Mouse (Mus musculus) olfactory bulb, adult 2 months (tissue): ENCODE measurements around the gene Cog5. TPM values are rescaled to one million over a fixed set of nuclear protein-coding genes. Genes with fewer than 3 reads are reported as not detected.

Experiments
- H3K27ac ChIP-seq: fragments of 200-500 bp; 2 replicates; pipeline ENCODE4 v1.5.1; 2012; ENCODE audit warnings: low read depth, low read length; ENCODE audit not compliant: insufficient read depth
- H3K4me1 ChIP-seq: fragments of 200-500 bp; 2 replicates; pipeline ENCODE4 v1.6.1; 2012; ENCODE audit warnings: low read length; ENCODE audit not compliant: control insufficient read depth, insufficient read depth
- H3K4me3 ChIP-seq: fragments of 200-500 bp; 2 replicates; pipeline ENCODE4 v1.5.1; 2012; ENCODE audit warnings: mild to moderate bottlenecking, low read depth, low read length, moderate library complexity; ENCODE audit not compliant: insufficient read depth
- CTCF ChIP-seq: fragments of 200-500 bp; IDR thresholded peaks from 2 replicates; pipeline ENCODE4 v1.5.1; 2012; ENCODE audit warnings: low read depth, mild to moderate bottlenecking, low read length, moderate library complexity; ENCODE audit not compliant: insufficient read depth
- POLR2A ChIP-seq: fragments of 200-500 bp; IDR thresholded peaks from 2 replicates; pipeline ENCODE4 v1.6.1; 2012; ENCODE audit warnings: mild to moderate bottlenecking, low read depth, low read length, moderate library complexity; ENCODE audit not compliant: insufficient read depth
- WGBS: fragments of 180-500 bp; shearing (Covaris S2); methylation state at CpG from one replicate; pipeline ENCODE4 v1.1.7; 2018; 5-methylcytosine and 5-hydroxymethylcytosine counted together
- polyA plus RNA-seq: library from polyadenylated mRNA; stranded (reverse); fragments of >200 nt; gene quantifications from 2 replicates; pipeline ENCODE4 v1.2.4, GENCODE M21; 2012; ENCODE audit warnings: low replicate concordance; ENCODE audit not compliant: missing spikeins, insufficient read depth, insufficient read length

Cog5 gene
- polyA plus RNA-seq, 1 experiment = not detected

- H3K4me3 ChIP-seq = no peak overlapping the region
Measured at GRCm38 (mm10) chr12:31969111-31969510, 314.4 kb downstream of the Cog5 start.

GRCm38 (mm10) chr12:31971547-31971946, 316.9 kb downstream of the Cog5 start:
- WGBS = 88% methylated on average over 8 of the region's 8 CpGs

More at GRCm38 (mm10) chr12:31969111-31969510, 314.4 kb downstream of the Cog5 start:
- Histone ChIP-seq H3K27ac (no peak overlapping the region), H3K4me1 (peaks cover 6% of the 10 kb centered on the region)
- no peak for TF ChIP-seq POLR2A
- 40% methylated on average over 1 of the region's 1 CpGs for WGBS

DNA sequence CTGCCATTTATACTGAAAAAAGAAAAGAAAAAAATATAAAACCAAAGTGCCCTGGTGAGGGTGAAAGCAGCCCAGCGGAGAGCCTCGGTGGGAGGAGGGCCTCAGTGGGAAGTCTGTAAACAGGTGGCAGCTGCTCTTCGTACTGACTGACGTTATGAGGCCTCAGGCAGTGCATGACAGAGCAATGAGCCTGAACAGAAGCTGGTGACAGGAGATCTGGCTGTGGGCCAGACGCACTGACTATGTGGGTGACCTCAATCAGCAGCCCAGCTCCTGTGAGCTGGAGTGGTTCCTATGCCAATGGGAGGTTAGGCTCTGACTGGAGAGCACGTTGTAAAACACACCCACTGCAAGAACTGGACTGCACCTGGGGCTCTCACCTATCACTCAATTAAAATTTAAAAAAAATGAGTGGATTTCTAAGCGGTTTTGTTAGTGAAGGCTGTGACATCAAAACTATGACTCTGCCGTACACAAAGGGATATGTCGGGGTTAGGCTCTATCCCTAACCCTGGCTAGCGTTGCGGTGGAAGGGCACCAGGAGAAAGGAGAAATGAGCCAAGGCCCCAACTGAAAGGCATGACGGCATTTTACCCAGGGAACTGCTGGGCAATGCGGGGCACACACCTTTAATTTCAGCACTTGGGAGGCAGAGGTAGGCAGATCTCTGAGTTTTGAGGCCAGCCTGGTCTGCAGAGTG, 319.0 kb downstream of the Cog5 start:
- WGBS = 60% methylated on average over 13 of the region's 13 CpGs
- TF ChIP-seq POLR2A = no peak
- no peak for TF ChIP-seq CTCF

More at GRCm38 (mm10) chr12:31971547-31971946, 316.9 kb downstream of the Cog5 start:
- Histone ChIP-seq H3K27ac (no peak overlapping the region), H3K4me1 (peaks cover 6% of the 10 kb centered on the region), H3K4me3 (no peak overlapping the region)
- TF ChIP-seq POLR2A (no peak), CTCF (no peak)

GRCm38 (mm10) chr12:31976544-31976943, 321.9 kb downstream of the Cog5 start:
- H3K27ac ChIP-seq = no peak overlapping the region
- TF ChIP-seq CTCF (no peak), POLR2A (no peak)
- WGBS = 70% methylated on average over 7 of the region's 7 CpGs
- no peak overlapping the region for H3K4me3 ChIP-seq
- H3K4me1 ChIP-seq = peaks cover 8% of the 10 kb centered on the region

More for the DNA sequence above, 319.0 kb downstream of the Cog5 start:
- Histone ChIP-seq H3K4me1 (peaks cover 8% of the 10 kb centered on the region), H3K4me3 (no peak overlapping the region), H3K27ac (no peak overlapping the region)

DNA sequence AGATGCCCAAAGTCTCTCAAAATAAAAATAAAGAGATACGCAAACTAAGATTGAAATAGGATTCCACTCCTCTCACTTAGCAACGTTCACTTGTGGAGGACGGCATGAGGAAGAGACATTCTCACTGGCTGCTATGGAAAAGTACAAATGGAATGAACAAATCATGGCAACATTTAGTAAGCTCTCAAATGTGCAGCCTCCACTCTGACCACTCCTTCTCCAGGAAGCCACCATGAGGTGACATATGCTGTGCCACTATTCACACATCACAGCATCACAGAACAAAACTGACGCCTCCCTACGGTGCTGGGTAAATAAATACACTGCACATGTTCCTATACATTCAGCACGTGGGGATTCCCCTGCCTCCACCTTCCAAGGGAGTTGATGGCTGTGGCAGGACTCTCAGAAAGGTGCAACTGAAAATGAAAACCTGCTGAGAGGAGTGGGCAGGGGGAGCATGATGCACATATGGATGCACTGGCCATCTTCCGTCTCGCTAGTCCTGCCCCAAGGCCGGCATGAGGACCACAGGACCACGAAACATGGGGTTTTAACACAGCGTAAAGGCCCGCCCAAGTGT, 323.0 kb downstream of the Cog5 start:
- 75% methylated on average over 12 of the region's 12 CpGs for WGBS
- H3K27ac ChIP-seq = no peak overlapping the region
- TF ChIP-seq CTCF = no peak
- TF ChIP-seq POLR2A = no peak
- H3K4me3 ChIP-seq = no peak overlapping the region
- H3K4me1 ChIP-seq = peaks cover 8% of the 10 kb centered on the region

- H3K4me1 ChIP-seq = peaks cover 5% of the 10 kb centered on the region; the same call in 1 of the 2 replicates
- TF ChIP-seq CTCF (no peak), POLR2A (no peak)
- H3K4me3 ChIP-seq = no peak overlapping the region
- no peak overlapping the region for H3K27ac ChIP-seq
- 56% methylated on average over 7 of the region's 7 CpGs for WGBS
Measured at GRCm38 (mm10) chr12:31983238-31983637, 328.6 kb downstream of the Cog5 start.

GRCm38 (mm10) chr12:31983769-31984168, 329.1 kb downstream of the Cog5 start:
- WGBS = 35% methylated on average over 6 of the region's 6 CpGs
- TF ChIP-seq POLR2A (no peak), CTCF (no peak)
- H3K4me1 ChIP-seq = peaks cover 5% of the 10 kb centered on the region; the same call in 1 of the 2 replicates
- H3K27ac ChIP-seq = no peak overlapping the region
- H3K4me3 ChIP-seq = no peak overlapping the region

GRCm38 (mm10) chr12:31984206-31984605, 329.5 kb downstream of the Cog5 start:
- TF ChIP-seq CTCF = no peak
- no peak for TF ChIP-seq POLR2A
- WGBS = 68% methylated on average over 2 of the region's 2 CpGs
- Histone ChIP-seq H3K4me3 (no peak overlapping the region), H3K4me1 (peaks cover 5% of the 10 kb centered on the region; the same call in 1 of the 2 replicates), H3K27ac (no peak overlapping the region)

DNA sequence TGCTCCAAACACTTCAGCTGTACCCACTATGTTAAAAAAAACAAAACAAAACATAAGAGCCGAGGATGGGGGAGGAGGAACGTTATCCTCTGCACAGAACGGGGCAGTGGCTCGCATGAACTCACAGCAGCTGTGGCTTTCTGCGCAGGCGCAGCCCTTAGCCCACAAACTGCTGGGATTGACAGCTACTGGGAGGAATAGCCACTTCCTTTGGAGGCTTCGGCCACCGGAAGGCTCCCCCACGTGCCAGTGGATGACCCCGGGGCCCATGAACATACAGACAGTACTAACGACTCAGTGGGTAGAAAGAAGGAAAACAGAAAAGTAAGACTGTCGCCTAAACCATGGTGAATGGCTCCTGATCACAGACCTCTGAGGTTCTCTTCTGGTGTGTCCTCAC, 330.0 kb downstream of the Cog5 start:
- TF ChIP-seq CTCF (no peak), POLR2A (no peak)
- H3K27ac ChIP-seq = no peak overlapping the region
- WGBS = 72% methylated on average over 12 of the region's 12 CpGs

More for the DNA sequence above, 330.0 kb downstream of the Cog5 start:
- peaks cover 5% of the 10 kb centered on the region; the same call in 1 of the 2 replicates for H3K4me1 ChIP-seq
- no peak overlapping the region for H3K4me3 ChIP-seq
